Mouse (Mus musculus) olfactory bulb, adult 2 months (tissue): Measurements from ENCODE around the gene Tspan31. TPM values are rescaled to one million over a fixed set of nuclear protein-coding genes. Genes with fewer than 3 reads are reported as not detected.
A peak's percentile ranks its signal among the peaks of the same experiment; 100 is the strongest.

Experiments used
- H3K27ac ChIP-seq: fragments of 200-500 bp; 2 replicates; pipeline ENCODE4 v1.5.1; 2012; ENCODE audit warnings: low read depth, low read length; ENCODE audit not compliant: insufficient read depth
- H3K4me1 ChIP-seq: fragments of 200-500 bp; 2 replicates; pipeline ENCODE4 v1.6.1; 2012; ENCODE audit warnings: low read length; ENCODE audit not compliant: control insufficient read depth, insufficient read depth
- H3K4me3 ChIP-seq: fragments of 200-500 bp; 2 replicates; pipeline ENCODE4 v1.5.1; 2012; ENCODE audit warnings: mild to moderate bottlenecking, low read depth, low read length, moderate library complexity; ENCODE audit not compliant: insufficient read depth
- CTCF ChIP-seq: fragments of 200-500 bp; IDR thresholded peaks from 2 replicates; pipeline ENCODE4 v1.5.1; 2012; ENCODE audit warnings: low read depth, mild to moderate bottlenecking, low read length, moderate library complexity; ENCODE audit not compliant: insufficient read depth
- POLR2A ChIP-seq: fragments of 200-500 bp; IDR thresholded peaks from 2 replicates; pipeline ENCODE4 v1.6.1; 2012; ENCODE audit warnings: mild to moderate bottlenecking, low read depth, low read length, moderate library complexity; ENCODE audit not compliant: insufficient read depth
- WGBS: fragments of 180-500 bp; shearing (Covaris S2); methylation state at CpG from one replicate; pipeline ENCODE4 v1.1.7; 2018; 5-methylcytosine and 5-hydroxymethylcytosine counted together
- polyA plus RNA-seq: library from polyadenylated mRNA; stranded (reverse); fragments of >200 nt; gene quantifications from 2 replicates; pipeline ENCODE4 v1.2.4, GENCODE M21; 2012; ENCODE audit warnings: low replicate concordance; ENCODE audit not compliant: missing spikeins, insufficient read depth, insufficient read length

Tspan31 gene
- polyA plus RNA-seq, 1 experiment = not detected

DNA sequence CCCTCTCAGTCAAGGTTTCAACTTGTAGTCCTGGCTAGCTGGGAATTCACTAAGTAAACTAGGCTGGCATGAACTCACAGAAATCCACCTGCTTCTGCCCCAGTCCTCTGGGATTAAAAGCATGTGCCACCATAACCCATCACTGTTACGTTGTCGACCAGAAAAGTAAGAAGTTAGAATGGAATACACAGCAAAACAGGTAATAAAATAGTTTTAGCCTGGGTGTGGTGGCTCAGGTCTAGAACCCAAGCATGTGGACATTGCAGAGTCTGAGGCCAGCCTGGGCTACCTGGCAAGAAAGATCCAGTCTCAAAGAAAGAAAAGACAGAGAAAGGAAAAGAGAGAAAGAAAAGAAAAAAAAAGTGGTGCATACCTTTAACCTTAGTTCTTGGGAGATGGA is 8.6 kb downstream of the Tspan31 start:
- TF ChIP-seq CTCF (no peak), POLR2A (no peak)
- no peak overlapping the region for H3K27ac ChIP-seq
- 75% methylated on average over 2 of the region's 2 CpGs for WGBS
- H3K4me1 ChIP-seq = peaks cover 21% of the 10 kb centered on the region
- no peak overlapping the region for H3K4me3 ChIP-seq

DNA sequence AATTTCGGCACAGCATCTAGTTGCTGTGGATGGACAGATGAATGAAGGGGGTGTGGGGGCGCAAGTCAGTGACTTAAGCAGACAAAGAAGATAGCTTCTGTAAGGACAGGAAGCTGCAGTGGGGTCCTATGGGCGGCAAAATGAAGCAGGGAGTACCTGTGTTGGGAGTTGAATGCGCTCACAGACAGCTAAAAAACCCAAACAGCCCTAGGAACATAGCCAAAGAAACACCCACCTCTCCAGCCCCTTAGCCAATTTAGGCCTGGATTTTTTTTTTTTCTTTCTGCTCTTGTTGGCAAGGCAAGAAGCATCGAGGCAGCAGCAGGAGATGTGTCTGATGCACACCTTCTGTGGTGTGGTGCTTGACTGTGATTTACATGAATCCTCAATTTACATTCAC is 9.0 kb downstream of the Tspan31 start:
- 31% methylated on average over 5 of the region's 5 CpGs for WGBS
- H3K4me3 ChIP-seq = no peak overlapping the region
- H3K27ac ChIP-seq = peak overlapping the region; percentile 80; the same call in 1 of the 2 replicates
- peaks cover 25% of the 10 kb centered on the region for H3K4me1 ChIP-seq
- TF ChIP-seq CTCF (no peak), POLR2A (no peak)

- peaks cover 25% of the 10 kb centered on the region for H3K4me1 ChIP-seq
- TF ChIP-seq POLR2A (no peak), CTCF (no peak)
- peak within 1 kb of the TSS; percentile 78 for H3K4me3 ChIP-seq
- peak within 1 kb of the TSS; percentile 80 for H3K27ac ChIP-seq
- WGBS = under 1% methylated on average over 45 of the region's 72 CpGs
These were observed 9.8 kb downstream of the Tspan31 start, which contains the start of gene March9 for GRCm38 (mm10) chr10:127059968-127060916. TSS of gene March9 (minus strand) at chr10:127060184.

GRCm38 (mm10) chr10:127059174-127059967 is 10.7 kb downstream of the Tspan31 start:
- peaks cover 22% of the 10 kb centered on the region for H3K4me1 ChIP-seq
- under 1% methylated on average over 73 of the region's 92 CpGs for WGBS
- TF ChIP-seq POLR2A = no peak
- no peak for TF ChIP-seq CTCF

GRCm38 (mm10) chr10:127058708-127059107 is 11.4 kb downstream of the Tspan31 start:
- no peak for TF ChIP-seq POLR2A
- no peak for TF ChIP-seq CTCF
- Histone ChIP-seq H3K4me3 (peak overlapping the region; percentile 78), H3K4me1 (peaks cover 20% of the 10 kb centered on the region), H3K27ac (no peak overlapping the region)
- 2% methylated on average over 8 of the region's 8 CpGs for WGBS

More at GRCm38 (mm10) chr10:127059174-127059967, 10.7 kb downstream of the Tspan31 start:
- Histone ChIP-seq H3K4me3 (peak overlapping the region; percentile 78), H3K27ac (no peak overlapping the region)

GRCm38 (mm10) chr10:127058161-127058560 is 11.9 kb downstream of the Tspan31 start:
- WGBS = 2% methylated on average over 9 of the region's 9 CpGs
- Histone ChIP-seq H3K4me3 (peak overlapping the region; percentile 78), H3K4me1 (peaks cover 20% of the 10 kb centered on the region), H3K27ac (no peak overlapping the region)
- no peak for TF ChIP-seq POLR2A
- peak; percentile 94 for TF ChIP-seq CTCF

- no peak overlapping the region for H3K27ac ChIP-seq
- WGBS = 89% methylated on average over 20 of the region's 20 CpGs
- TF ChIP-seq POLR2A = no peak
- no peak for TF ChIP-seq CTCF
- no peak overlapping the region for H3K4me3 ChIP-seq
- peaks cover 20% of the 10 kb centered on the region for H3K4me1 ChIP-seq
These were observed 13.6 kb downstream of the Tspan31 start for GRCm38 (mm10) chr10:127056490-127056889.

GRCm38 (mm10) chr10:127055406-127055805 is 14.7 kb downstream of the Tspan31 start:
- 90% methylated on average over 8 of the region's 8 CpGs for WGBS
- H3K27ac ChIP-seq = no peak overlapping the region
- peaks cover 14% of the 10 kb centered on the region for H3K4me1 ChIP-seq
- TF ChIP-seq CTCF (no peak), POLR2A (no peak)
- H3K4me3 ChIP-seq = no peak overlapping the region
